In genomic region chr3:69126509-69127345, GRCm38 (mm10) we compare ENCODE assay signal across 8 mouse cellular contexts. TPM values are rescaled to one million over a fixed set of nuclear protein-coding genes. Genes with fewer than 3 reads are reported as not detected.
DNase-seq lines count a peak whose midpoint lies in the region; ATAC-seq and TF ChIP-seq lines count a peak whose summit lies in the region.

TSS of gene Kpna4 (minus strand) at chr3:69127113.

- H3K36me3 ChIP-seq in hindbrain, postnatal 0 days (ENCODE audit: insufficient read depth, low read length) = no peaks in the 10 kb centered on the region

- H3K4me1 ChIP-seq in hindbrain, postnatal 0 days (ENCODE audit: insufficient read depth, low read length) = peaks cover 7% of the 10 kb centered on the region

- H3K27me3 ChIP-seq in hindbrain, postnatal 0 days (ENCODE audit: insufficient read depth, low read length) = no peaks in the 10 kb centered on the region

- H3K27ac ChIP-seq in gastrocnemius, adult 2 months = peak within 1 kb of the TSS; percentile 98
- H3K27ac ChIP-seq in hindbrain, postnatal 0 days = peak within 1 kb of the TSS; percentile 98
- peak within 1 kb of the TSS; percentile 94 for H3K27ac ChIP-seq in left cerebral cortex, adult 2 months

- TF ChIP-seq CTCF in gastrocnemius, adult 2 months (IDR thresholded peaks at IDR 0.05) = no peak
- no peak for TF ChIP-seq CTCF in hindbrain, postnatal 0 days (IDR thresholded peaks at IDR 0.05; ENCODE audit: low read depth)
- TF ChIP-seq CTCF in left cerebral cortex, adult 2 months (IDR thresholded peaks at IDR 0.05) = no peak

- H3K4me3 ChIP-seq in gastrocnemius, adult 2 months = peak within 1 kb of the TSS; percentile 87
- peak within 1 kb of the TSS; percentile 95 for H3K4me3 ChIP-seq in hindbrain, postnatal 0 days (ENCODE audit: low read length)
- H3K4me3 ChIP-seq in left cerebral cortex, adult 2 months = peak within 1 kb of the TSS; percentile 85

- intact Hi-C loops in gastrocnemius, adult 2 months (cut with DNase I) = loop anchor here (5.0 kb wide), 2 partner anchors 76 to 596 kb away; partner anchors contain the start of gene Nmd3
- intact Hi-C loops in left cerebral cortex, adult 2 months (cut with DNase I) = loop anchor here (2.0 to 10.0 kb wide), 2 partner anchors 190 to 358 kb away; partner anchors contain the start of gene Ppm1l

- peak within 1 kb of the TSS; percentile 93 for H3K9ac ChIP-seq in hindbrain, postnatal 0 days (replicated peaks; ENCODE audit: low read length)

- peak; percentile 99 for DNase-seq in ZHBTc4 (ENCODE audit: low read depth, low spot score)
- peak; percentile 97 for DNase-seq in gastrocnemius, adult 2 months
- DNase-seq in hindbrain, postnatal 0 days (ENCODE audit: low spot score) = peak; percentile 97
- peak; percentile 95 for DNase-seq in left cerebral cortex, adult 2 months (ENCODE audit: extremely low spot score in 1 of 2, low spot score in 2 of 2)
- peak; percentile 92 for DNase-seq in right cerebral cortex, adult 2 months (ENCODE audit: low spot score in 2 of 2)
- DNase-seq in urinary bladder, postnatal 14 days (ENCODE audit: low spot score) = peak; percentile 94

- H3K4me2 ChIP-seq in hindbrain, postnatal 0 days (ENCODE audit: low read depth, low read length) = peak within 1 kb of the TSS; percentile 75

- under 1% methylated on average over 76 of the region's 107 CpGs for WGBS in hindbrain, postnatal 0 days

- H3K9me3 ChIP-seq in hindbrain, postnatal 0 days (ENCODE audit: low read length) = no peaks in the 10 kb centered on the region

- peak; percentile 96 for ATAC-seq in common myeloid progenitor, adult 5-6 weeks (replicated peaks; ENCODE audit: low read depth, poor library complexity, severe bottlenecking)
- ATAC-seq in hindbrain, postnatal 0 days = peak; percentile 98
- ATAC-seq in megakaryocyte, adult 5-6 weeks (ENCODE audit: poor library complexity, severe bottlenecking) = peak; percentile 95

RNA-seq across cellular contexts. Expression of gene Kpna4, which starts in this region (rescaled TPM):
- 52.9 and 65.0 TPM in 2 replicates for total RNA-seq in common myeloid progenitor, adult 5-6 weeks (2017)
- 100 to 1,000 TPM; 119 TPM for total RNA-seq in gastrocnemius, adult 2 months (2021)
- 48.2 and 53.0 TPM in 2 replicates for total RNA-seq in hindbrain, postnatal 0 days (2014; rRNA removed)
- polyA plus RNA-seq in hindbrain, postnatal 0 days (2015; fragmentation: Nextera tagmentation; extraction: Ambion mirVana) = 21.7 and 26.4 TPM in 2 replicates
- 10 to 100 TPM; 66.2 to 72.9 TPM for total RNA-seq in left cerebral cortex, adult 2 months (2021)
- total RNA-seq in megakaryocyte, adult 5-6 weeks (2015) = 65.3 and 67.4 TPM in 2 replicates
- 49.2 and 50.2 TPM in 2 replicates for total RNA-seq in megakaryocyte, adult 5-6 weeks (2017)

Comparison
In these comparisons a context has a peak if more than half of its experiments do, and no peak if none do; other contexts are left out.
1. Peak in every context shown above with its lines: DNase-seq, ATAC-seq, H3K4me3 ChIP-seq and H3K27ac ChIP-seq.